1 mouse cellular context compared by ENCODE assay signal in genomic region chr11:45955127-45955627, GRCm38 (mm10).
TF ChIP-seq lines count a peak whose summit lies in the region.

TSS of gene Thg1l (minus strand) at chr11:45955494.

TF ChIP-seq in CH12.LX, 34 proteins besides CTCF, POLR2A, EP300 and RAD21 (continued from another document):
- peak; percentile 25; the same call in 1 of the 2 replicates for TF ChIP-seq BHLHE40 (IDR thresholded peaks at IDR 0.05; ENCODE audit: low read depth, low read length)
- TF ChIP-seq JUND (conservative IDR thresholded peaks at IDR 0.05; ENCODE audit: low read depth, low read length): no peak
- TF ChIP-seq TCF12 (IDR thresholded peaks at IDR 0.05; ENCODE audit: low read depth, low read length): peak; percentile 94
- peak; percentile 72 for TF ChIP-seq MEF2A (IDR thresholded peaks at IDR 0.05; ENCODE audit: borderline replicate concordance, low read depth, low read length)
- no peak for TF ChIP-seq SMC3 (IDR thresholded peaks at IDR 0.05; ENCODE audit: low read depth, low read length)
- peak; percentile 68 for TF ChIP-seq CHD2 (IDR thresholded peaks at IDR 0.05; ENCODE audit: low read length)
- peak; percentile 99 for TF ChIP-seq MAX (IDR thresholded peaks at IDR 0.05; ENCODE audit: low read length)
- no peak for TF ChIP-seq E2F4 (IDR thresholded peaks at IDR 0.05; ENCODE audit: insufficient replicate concordance, low read depth, low read length)
- TF ChIP-seq ZNF384 (IDR thresholded peaks at IDR 0.05; ENCODE audit: low read depth, low read length): no peak
- no peak for TF ChIP-seq ZC3H11A (IDR thresholded peaks at IDR 0.05; ENCODE audit: low read depth, low read length)
- TF ChIP-seq GABPA (IDR thresholded peaks at IDR 0.05; ENCODE audit: insufficient replicate concordance, low read depth, low read length): peak; percentile 72
- TF ChIP-seq MAZ (IDR thresholded peaks at IDR 0.05; ENCODE audit: low read depth, low read length): 0 out of 2 replicates have a peak, but pooled peaks have one; percentile 78
- TF ChIP-seq MYC (IDR thresholded peaks at IDR 0.05; ENCODE audit: low read depth, low read length): peak; percentile 100
- no peak for TF ChIP-seq JUN (IDR thresholded peaks at IDR 0.05; ENCODE audit: insufficient read depth, low read depth, low read length)
- TF ChIP-seq ZKSCAN1 (IDR thresholded peaks at IDR 0.05; ENCODE audit: borderline replicate concordance, low read depth, low read length): no peak
- peak; percentile 96 for TF ChIP-seq HCFC1 (IDR thresholded peaks at IDR 0.05; ENCODE audit: low read depth, low read length)
- TF ChIP-seq RCOR1 (conservative IDR thresholded peaks at IDR 0.05; ENCODE audit: low read depth, low read length): 0 out of 2 replicates have a peak, but pooled peaks have one; percentile 55
- peak; percentile 89; the same call in 1 of the 2 replicates for TF ChIP-seq POLR2AphosphoS2 (IDR thresholded peaks at IDR 0.05; ENCODE audit: low read depth, low read length)
- no peak for TF ChIP-seq PAX5 (IDR thresholded peaks at IDR 0.05; ENCODE audit: low read length)
- peak; percentile 60 for TF ChIP-seq NRF1 (IDR thresholded peaks at IDR 0.05; ENCODE audit: low read depth, low read length)
- TF ChIP-seq ETS1 (conservative IDR thresholded peaks at IDR 0.05; ENCODE audit: low read depth, low read length): peak; percentile 70
- TF ChIP-seq UBTF (IDR thresholded peaks at IDR 0.05; ENCODE audit: low read depth, low read length): no peak
- TF ChIP-seq TBP (conservative IDR thresholded peaks at IDR 0.05; ENCODE audit: low read depth, low read length): peak; percentile 91
TF ChIP-seq in CH12.LX: peak in this region for 22.
